Mouse (Mus musculus): ENCODE measurements around the gene Muc1.

DNA sequence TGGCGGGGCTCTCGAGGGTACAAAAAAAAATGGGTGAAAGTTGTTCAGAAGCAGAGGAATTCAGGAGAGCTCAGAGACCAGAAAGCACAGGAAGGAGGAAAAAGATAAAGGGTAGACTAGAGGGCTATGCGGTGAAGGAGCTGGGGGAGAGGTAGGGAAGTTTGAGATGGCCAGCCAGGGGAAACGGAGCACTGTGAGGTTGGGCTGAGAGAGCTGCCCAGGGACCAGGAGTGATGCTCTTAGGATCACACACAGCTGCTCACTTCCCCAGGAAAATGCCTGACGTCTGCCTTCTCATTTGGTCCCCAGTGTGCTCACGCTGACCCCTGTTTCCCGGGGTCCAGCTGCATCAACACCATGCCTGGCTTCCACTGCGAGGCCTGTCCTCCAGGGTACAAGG lies 9.3 kb upstream of the Muc1 start:
- TF ChIP-seq CTCF (IDR thresholded peaks at IDR 0.05; ENCODE audit: control insufficient read depth, insufficient read depth, low read length) (no peak), POLR2A (IDR thresholded peaks at IDR 0.05; ENCODE audit: borderline replicate concordance, control insufficient read depth, low read depth, low read length) (no peak)
